Mouse (Mus musculus): ENCODE data around the gene Mslnl. TPM values are rescaled to one million over a fixed set of nuclear protein-coding genes. Genes with fewer than 3 reads are reported as not detected.

Mslnl gene
- not detected in 2 replicates for polyA plus RNA-seq (2015; fragmentation: Nextera tagmentation; extraction: Ambion mirVana)

DNA sequence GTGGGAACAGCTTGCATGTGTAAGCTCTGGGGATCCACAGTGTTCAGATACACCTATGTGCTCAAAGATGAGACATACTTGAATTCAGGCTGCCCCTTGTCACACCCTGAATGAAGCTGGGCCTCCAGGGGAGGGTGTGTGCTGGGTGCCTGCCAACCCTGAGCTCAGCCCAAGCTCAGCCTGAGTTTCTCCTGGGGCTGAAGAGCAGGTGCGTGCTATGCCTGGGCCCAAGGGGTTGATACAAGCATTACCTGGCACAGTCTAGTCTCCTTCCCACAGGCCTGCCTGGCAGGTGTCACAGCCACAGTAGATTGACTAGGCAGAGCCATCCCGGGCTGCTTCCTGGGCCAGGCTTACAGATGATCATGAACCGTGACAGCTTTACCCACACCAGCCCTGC lies at the start of gene Mslnl:
TSS of gene Mslnl (plus strand) at position 298 of the 400 bp plus-strand sequence.
- Histone ChIP-seq H3K36me3 (ENCODE audit: control insufficient read depth, insufficient read depth) (no peaks in the 10 kb centered on the region), H3K4me2 (ENCODE audit: low read depth, low read length) (no peak within 1 kb of the TSS), H3K4me1 (ENCODE audit: control insufficient read depth, low read depth, low read length) (no peaks in the 10 kb centered on the region), H3K4me3 (ENCODE audit: low read depth, low read length) (no peak within 1 kb of the TSS), H3K9me3 (replicated peaks; ENCODE audit: control insufficient read depth, low read length) (no peaks in the 10 kb centered on the region), H3K9ac (ENCODE audit: low read depth, low read length) (no peak within 1 kb of the TSS), H3K27me3 (ENCODE audit: control insufficient read depth, insufficient read depth, low read depth, low read length) (no peaks in the 10 kb centered on the region; the same call in 1 of the 2 replicates), H3K27ac (ENCODE audit: low read length) (no peak within 1 kb of the TSS)
- WGBS (ENCODE audit: insufficient replicate concordance): 66% methylated on average over 3 of the region's 3 CpGs
- ATAC-seq (ENCODE audit: low read depth): no peak

DNA sequence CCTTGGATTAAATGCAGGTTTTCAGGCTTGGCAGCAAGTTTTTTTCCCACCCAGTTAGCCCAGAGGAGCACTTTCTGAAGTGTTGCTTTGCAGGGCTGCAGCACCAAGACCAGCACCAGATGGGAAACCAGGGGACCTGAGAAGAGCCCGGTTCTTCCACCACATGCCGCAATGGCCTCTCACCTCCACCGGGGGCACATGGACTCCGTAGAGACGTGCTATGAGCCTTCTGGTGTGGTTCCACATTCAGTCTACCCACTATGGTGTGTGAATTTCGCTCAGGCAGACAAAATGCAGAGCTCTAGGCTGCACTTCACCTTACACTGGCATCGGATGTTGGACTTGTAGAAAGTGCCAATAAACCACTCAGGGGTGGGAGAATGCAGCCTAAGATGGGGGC lies 49.5 kb upstream of the Mslnl start:
- no peaks in the 10 kb centered on the region for H3K4me1 ChIP-seq (ENCODE audit: control insufficient read depth, low read depth, low read length)
- no peaks in the 10 kb centered on the region for H3K9me3 ChIP-seq (replicated peaks; ENCODE audit: control insufficient read depth, low read length)
- no peak overlapping the region for H3K27ac ChIP-seq (ENCODE audit: low read length)
- no peak overlapping the region for H3K4me3 ChIP-seq (ENCODE audit: low read depth, low read length)
- no peak overlapping the region for H3K9ac ChIP-seq (ENCODE audit: low read depth, low read length)
- no peak overlapping the region for H3K4me2 ChIP-seq (ENCODE audit: low read depth, low read length)
- WGBS (ENCODE audit: insufficient replicate concordance): 32% methylated on average over 7 of the region's 7 CpGs
- H3K27me3 ChIP-seq (ENCODE audit: control insufficient read depth, insufficient read depth, low read depth, low read length): no peaks in the 10 kb centered on the region
- ATAC-seq (ENCODE audit: low read depth): no peak
- H3K36me3 ChIP-seq (ENCODE audit: control insufficient read depth, insufficient read depth): no peaks in the 10 kb centered on the region

DNA sequence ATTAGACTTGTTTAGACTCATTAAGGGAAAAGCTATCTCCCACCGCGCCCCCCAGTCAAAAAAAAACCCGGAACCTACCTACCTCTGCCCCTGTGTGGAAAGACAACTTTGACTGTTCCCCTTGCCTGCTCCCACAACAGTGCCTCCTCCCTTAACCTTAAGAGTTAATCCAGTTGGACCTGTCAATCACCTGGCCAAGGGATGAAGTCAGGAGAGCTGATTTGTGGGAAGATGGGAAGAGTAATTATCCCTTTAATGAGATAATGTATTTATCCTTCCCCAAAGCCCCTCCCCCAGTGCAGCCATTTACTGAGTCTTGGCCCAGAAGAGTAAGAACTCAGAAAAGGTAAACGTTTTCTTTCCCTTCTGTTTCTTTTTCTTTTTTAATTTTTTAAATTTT lies 46.9 kb upstream of the Mslnl start:
- ATAC-seq (ENCODE audit: low read depth): no peak
- Histone ChIP-seq H3K9me3 (replicated peaks; ENCODE audit: control insufficient read depth, low read length) (no peaks in the 10 kb centered on the region), H3K9ac (ENCODE audit: low read depth, low read length) (no peak overlapping the region), H3K36me3 (ENCODE audit: control insufficient read depth, insufficient read depth) (no peaks in the 10 kb centered on the region), H3K27ac (ENCODE audit: low read length) (no peak overlapping the region), H3K27me3 (ENCODE audit: control insufficient read depth, insufficient read depth, low read depth, low read length) (no peaks in the 10 kb centered on the region), H3K4me2 (ENCODE audit: low read depth, low read length) (no peak overlapping the region), H3K4me1 (ENCODE audit: control insufficient read depth, low read depth, low read length) (no peaks in the 10 kb centered on the region), H3K4me3 (ENCODE audit: low read depth, low read length) (no peak overlapping the region)
- 62% methylated on average over 4 of the region's 4 CpGs for WGBS (ENCODE audit: insufficient replicate concordance)

DNA sequence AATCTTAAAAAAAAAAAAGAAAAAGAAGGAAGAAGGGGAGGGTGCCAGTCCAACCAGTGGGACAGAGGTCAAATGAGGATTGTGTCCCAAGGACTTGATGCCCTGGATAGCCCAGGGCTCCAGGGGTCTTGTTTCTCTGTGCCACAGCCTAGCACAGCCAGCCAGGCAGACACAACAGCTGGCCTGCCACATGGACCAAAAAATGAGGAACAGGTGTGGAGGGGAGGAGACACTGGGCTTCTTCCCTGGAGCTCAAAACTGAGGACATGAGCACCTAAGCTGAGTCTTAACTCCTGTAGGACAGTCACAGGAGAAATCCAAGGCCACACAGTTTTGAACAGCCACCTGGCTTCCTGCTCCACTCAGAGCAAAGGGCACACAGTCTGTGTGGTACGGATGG lies 39.6 kb upstream of the Mslnl start:
- Histone ChIP-seq H3K4me1 (ENCODE audit: control insufficient read depth, low read depth, low read length) (no peaks in the 10 kb centered on the region), H3K4me3 (ENCODE audit: low read depth, low read length) (no peak overlapping the region), H3K27ac (ENCODE audit: low read length) (no peak overlapping the region), H3K9ac (ENCODE audit: low read depth, low read length) (no peak overlapping the region), H3K4me2 (ENCODE audit: low read depth, low read length) (no peak overlapping the region), H3K27me3 (ENCODE audit: control insufficient read depth, insufficient read depth, low read depth, low read length) (no peaks in the 10 kb centered on the region), H3K9me3 (replicated peaks; ENCODE audit: control insufficient read depth, low read length) (no peaks in the 10 kb centered on the region), H3K36me3 (ENCODE audit: control insufficient read depth, insufficient read depth) (no peaks in the 10 kb centered on the region)
- no peak for ATAC-seq (ENCODE audit: low read depth)
- WGBS (ENCODE audit: insufficient replicate concordance): 23% methylated on average over 1 of the region's 1 CpGs

- Histone ChIP-seq H3K4me3 (ENCODE audit: low read depth, low read length) (no peak overlapping the region), H3K9me3 (replicated peaks; ENCODE audit: control insufficient read depth, low read length) (no peaks in the 10 kb centered on the region), H3K27me3 (ENCODE audit: control insufficient read depth, insufficient read depth, low read depth, low read length) (no peaks in the 10 kb centered on the region), H3K27ac (ENCODE audit: low read length) (no peak overlapping the region), H3K36me3 (ENCODE audit: control insufficient read depth, insufficient read depth) (no peaks in the 10 kb centered on the region), H3K4me1 (ENCODE audit: control insufficient read depth, low read depth, low read length) (no peaks in the 10 kb centered on the region), H3K9ac (ENCODE audit: low read depth, low read length) (no peak overlapping the region), H3K4me2 (ENCODE audit: low read depth, low read length) (no peak overlapping the region)
- 14% methylated on average over 7 of the region's 7 CpGs for WGBS (ENCODE audit: insufficient replicate concordance)
- no peak for ATAC-seq (ENCODE audit: low read depth)
Observed at GRCm38 (mm10) chr17:25698446-25698845, 37.4 kb upstream of the Mslnl start.

GRCm38 (mm10) chr17:25700863-25701496 lies 34.9 kb upstream of the Mslnl start:
- H3K9me3 ChIP-seq (replicated peaks; ENCODE audit: control insufficient read depth, low read length): no peaks in the 10 kb centered on the region
- no peaks in the 10 kb centered on the region for H3K4me1 ChIP-seq (ENCODE audit: control insufficient read depth, low read depth, low read length)
- 49% methylated on average over 9 of the region's 9 CpGs for WGBS (ENCODE audit: insufficient replicate concordance)
- no peak overlapping the region for H3K4me3 ChIP-seq (ENCODE audit: low read depth, low read length)
- H3K9ac ChIP-seq (ENCODE audit: low read depth, low read length): no peak overlapping the region
- no peak for ATAC-seq (ENCODE audit: low read depth)
- no peaks in the 10 kb centered on the region for H3K27me3 ChIP-seq (ENCODE audit: control insufficient read depth, insufficient read depth, low read depth, low read length)
- H3K4me2 ChIP-seq (ENCODE audit: low read depth, low read length): no peak overlapping the region
- no peak overlapping the region for H3K27ac ChIP-seq (ENCODE audit: low read length)
- H3K36me3 ChIP-seq (ENCODE audit: control insufficient read depth, insufficient read depth): no peaks in the 10 kb centered on the region

DNA sequence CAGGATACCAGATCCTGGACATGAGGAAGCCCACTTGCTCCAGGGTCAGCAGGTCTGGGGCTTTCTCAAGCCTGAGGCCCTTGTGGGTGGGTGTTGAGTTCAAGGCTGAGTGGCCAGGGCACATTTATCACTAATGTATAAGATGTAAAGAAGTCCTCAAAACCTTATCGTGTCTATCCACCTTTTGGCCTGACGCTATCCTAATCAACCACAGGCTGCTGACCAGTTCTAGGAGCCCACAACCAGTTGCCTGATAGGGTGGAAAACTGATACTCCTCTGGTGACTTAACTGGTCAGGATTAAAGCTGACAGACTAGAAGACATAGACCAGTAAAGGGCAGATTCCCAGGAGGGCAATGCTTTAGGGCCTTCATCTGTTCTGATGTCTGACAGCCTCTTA lies 25.8 kb upstream of the Mslnl start:
- no peak for ATAC-seq (ENCODE audit: low read depth)
- Histone ChIP-seq H3K9ac (ENCODE audit: low read depth, low read length) (no peak overlapping the region), H3K9me3 (replicated peaks; ENCODE audit: control insufficient read depth, low read length) (no peaks in the 10 kb centered on the region), H3K4me1 (ENCODE audit: control insufficient read depth, low read depth, low read length) (no peaks in the 10 kb centered on the region), H3K4me2 (ENCODE audit: low read depth, low read length) (no peak overlapping the region), H3K27ac (ENCODE audit: low read length) (no peak overlapping the region), H3K27me3 (ENCODE audit: control insufficient read depth, insufficient read depth, low read depth, low read length) (no peaks in the 10 kb centered on the region), H3K36me3 (ENCODE audit: control insufficient read depth, insufficient read depth) (no peaks in the 10 kb centered on the region), H3K4me3 (ENCODE audit: low read depth, low read length) (no peak overlapping the region)
- WGBS (ENCODE audit: insufficient replicate concordance): 70% methylated on average over 2 of the region's 2 CpGs

GRCm38 (mm10) chr17:25711136-25711535 lies 24.7 kb upstream of the Mslnl start:
- peaks cover 6% of the 10 kb centered on the region; the same call in 1 of the 2 replicates for H3K27me3 ChIP-seq (ENCODE audit: control insufficient read depth, insufficient read depth, low read depth, low read length)
- H3K9ac ChIP-seq (ENCODE audit: low read depth, low read length): no peak overlapping the region
- no peak overlapping the region for H3K4me3 ChIP-seq (ENCODE audit: low read depth, low read length)
- ATAC-seq (ENCODE audit: low read depth): no peak
- H3K36me3 ChIP-seq (ENCODE audit: control insufficient read depth, insufficient read depth): no peaks in the 10 kb centered on the region
- no peak overlapping the region for H3K27ac ChIP-seq (ENCODE audit: low read length)
- H3K9me3 ChIP-seq (replicated peaks; ENCODE audit: control insufficient read depth, low read length): no peaks in the 10 kb centered on the region
- no peaks in the 10 kb centered on the region for H3K4me1 ChIP-seq (ENCODE audit: control insufficient read depth, low read depth, low read length)
- H3K4me2 ChIP-seq (ENCODE audit: low read depth, low read length): no peak overlapping the region
- WGBS (ENCODE audit: insufficient replicate concordance): 37% methylated on average over 4 of the region's 4 CpGs

DNA sequence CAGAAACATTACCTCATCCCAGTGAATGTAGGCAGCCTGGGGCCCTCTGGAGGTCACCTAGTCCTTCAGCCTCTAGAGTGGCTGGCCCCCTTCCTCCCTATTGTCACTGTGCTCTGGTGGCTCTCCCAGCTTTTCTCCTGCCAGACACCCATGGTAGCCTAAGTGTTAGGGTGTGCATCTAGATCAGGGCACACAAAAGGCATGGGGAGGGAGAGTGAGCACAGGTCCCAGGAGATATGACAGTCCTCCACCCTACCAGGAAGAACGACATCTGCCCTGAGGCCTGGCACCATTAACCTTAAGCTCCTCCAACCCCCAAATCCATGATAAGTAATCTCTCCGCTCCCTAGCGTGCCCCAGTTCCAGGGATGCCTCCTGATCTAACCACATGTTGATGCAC lies 20.2 kb upstream of the Mslnl start:
- Histone ChIP-seq H3K27me3 (ENCODE audit: control insufficient read depth, insufficient read depth, low read depth, low read length) (peaks cover 26% of the 10 kb centered on the region), H3K4me2 (ENCODE audit: low read depth, low read length) (no peak overlapping the region), H3K9ac (ENCODE audit: low read depth, low read length) (no peak overlapping the region), H3K27ac (ENCODE audit: low read length) (no peak overlapping the region), H3K4me3 (ENCODE audit: low read depth, low read length) (no peak overlapping the region), H3K4me1 (ENCODE audit: control insufficient read depth, low read depth, low read length) (peaks cover 2% of the 10 kb centered on the region), H3K9me3 (replicated peaks; ENCODE audit: control insufficient read depth, low read length) (no peaks in the 10 kb centered on the region), H3K36me3 (ENCODE audit: control insufficient read depth, insufficient read depth) (peaks cover 4% of the 10 kb centered on the region; the same call in 1 of the 2 replicates)
- 44% methylated on average over 3 of the region's 3 CpGs for WGBS (ENCODE audit: insufficient replicate concordance)
- no peak for ATAC-seq (ENCODE audit: low read depth)
